Mouse (Mus musculus) hindbrain, embryonic 15.5 days (tissue): ENCODE results near the gene Azin2. TPM values are rescaled to one million over a fixed set of nuclear protein-coding genes. Genes with fewer than 3 reads are reported as not detected.
A peak's percentile ranks its signal among the peaks of the same experiment; 100 is the strongest.

ENCODE experiments used
- ATAC-seq: fragments of 200-750 bp; cut with Nextera tagmentation; 2 replicates; pipeline ENCODE4 v1.8.0; 2017; ENCODE audit warnings: low read depth, moderate number of reproducible peaks, moderate TSS enrichment; ENCODE audit not compliant: low FRiP score
- H3K27ac ChIP-seq: fragments of 300-500 bp; sonication (generic); replicated peaks from 2 replicates; pipeline ENCODE4 v1.5.1; 2015; ENCODE audit warnings: mild to moderate bottlenecking, inconsistent platforms
- H3K27me3 ChIP-seq: fragments of 300-500 bp; sonication (generic); 2 replicates; pipeline ENCODE4 v1.6.1; 2015; ENCODE audit warnings: control low read depth, inconsistent platforms
- H3K36me3 ChIP-seq: fragments of 300-500 bp; sonication (generic); 2 replicates; pipeline ENCODE4 v1.6.1; 2015; ENCODE audit warnings: control low read depth, inconsistent platforms
- H3K4me1 ChIP-seq: fragments of 300-500 bp; sonication (generic); replicated peaks from 2 replicates; pipeline ENCODE4 v1.6.1; 2015; ENCODE audit warnings: control low read depth, inconsistent platforms
- H3K4me2 ChIP-seq: fragments of 300-500 bp; sonication (generic); 2 replicates; pipeline ENCODE4 v1.6.1; 2015; ENCODE audit warnings: moderate library complexity, mild to moderate bottlenecking, inconsistent platforms
- H3K4me3 ChIP-seq: fragments of 300-500 bp; sonication (generic); 2 replicates; pipeline ENCODE4 v1.5.1; 2015; ENCODE audit warnings: mild to moderate bottlenecking, inconsistent platforms
- H3K9ac ChIP-seq: fragments of 300-500 bp; sonication (generic); 2 replicates; pipeline ENCODE4 v1.6.1; 2015; ENCODE audit warnings: inconsistent platforms
- H3K9me3 ChIP-seq: fragments of 300-500 bp; sonication (generic); 2 replicates; pipeline ENCODE4 v1.6.1; 2016; ENCODE audit warnings: control low read depth, inconsistent platforms
- WGBS: fragments of 180-500 bp; shearing (Covaris S2); methylation state at CpG from one replicate; pipeline ENCODE4 v1.1.7; 2015; 5-methylcytosine and 5-hydroxymethylcytosine counted together
- polyA plus RNA-seq: library from polyadenylated mRNA; unstranded; fragments of >200 nt; fragmentation: Nextera tagmentation; extraction: Ambion mirVana; gene quantifications from 2 replicates; pipeline ENCODE4 v1.2.1, GENCODE M21; 2015

Azin2 gene
- 17.3 and 21.9 TPM in 2 replicates for polyA plus RNA-seq

DNA sequence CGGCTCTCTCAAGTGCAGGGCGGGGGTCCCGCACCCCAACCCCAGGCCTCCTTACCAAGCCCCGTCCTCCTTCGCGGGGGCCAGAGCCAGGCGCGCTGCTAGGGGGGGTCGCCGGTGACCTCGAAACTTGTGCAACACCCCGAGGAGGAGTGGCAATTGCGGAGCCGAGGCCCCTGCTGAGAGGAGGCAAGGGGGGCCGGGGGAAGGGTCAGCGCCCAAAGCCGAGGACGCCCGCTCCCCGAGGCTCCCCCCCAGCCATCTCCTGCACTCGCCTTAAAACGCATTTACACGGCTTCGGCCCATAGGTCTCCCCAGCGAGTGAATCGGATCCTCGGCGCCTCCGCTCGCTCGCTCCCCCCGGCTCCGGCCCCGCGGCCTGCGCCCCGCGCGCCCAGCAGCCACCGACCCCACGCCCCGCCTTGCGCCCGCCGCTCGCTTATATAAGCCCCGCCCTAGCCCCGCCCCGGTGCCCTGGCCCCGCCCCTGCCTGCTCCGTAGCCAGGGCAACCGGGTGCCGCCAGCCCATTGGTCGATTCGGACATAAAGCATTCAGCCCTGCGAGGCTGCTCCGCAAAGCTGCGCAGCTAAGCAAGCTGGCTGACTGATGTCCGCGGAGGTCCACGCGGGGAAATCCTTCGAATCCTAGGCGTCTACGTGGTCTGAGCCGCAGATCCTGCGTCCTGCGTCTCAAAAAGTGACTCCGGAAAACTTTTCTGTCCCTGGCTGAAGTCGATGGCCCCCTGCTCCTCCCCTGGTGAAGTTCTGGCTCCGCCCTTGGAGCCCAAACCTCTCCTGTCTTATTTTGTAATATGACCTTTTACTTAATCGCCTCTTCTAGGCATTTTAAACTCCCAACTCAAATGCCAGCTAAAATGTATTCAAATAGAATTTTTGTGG, at the start of gene Azin2:
Gene Azin2, minus strand, starts transcription at position 414 of the 897 bp plus-strand sequence.
- WGBS, result under 1% methylated on average over 72 of the region's 72 CpGs
- Histone ChIP-seq H3K4me3 (peak within 1 kb of the TSS; percentile 85), H3K36me3 (no peaks in the 10 kb centered on the region), H3K9me3 (no peaks in the 10 kb centered on the region), H3K9ac (peak within 1 kb of the TSS; percentile 89), H3K4me2 (peak within 1 kb of the TSS; percentile 91), H3K27ac (peak within 1 kb of the TSS; percentile 68), H3K4me1 (peaks cover 57% of the 10 kb centered on the region), H3K27me3 (0 out of 2 replicates have a peak, but pooled peaks cover 3% of the 10 kb centered on the region)
- ATAC-seq, result peak; percentile 96

DNA sequence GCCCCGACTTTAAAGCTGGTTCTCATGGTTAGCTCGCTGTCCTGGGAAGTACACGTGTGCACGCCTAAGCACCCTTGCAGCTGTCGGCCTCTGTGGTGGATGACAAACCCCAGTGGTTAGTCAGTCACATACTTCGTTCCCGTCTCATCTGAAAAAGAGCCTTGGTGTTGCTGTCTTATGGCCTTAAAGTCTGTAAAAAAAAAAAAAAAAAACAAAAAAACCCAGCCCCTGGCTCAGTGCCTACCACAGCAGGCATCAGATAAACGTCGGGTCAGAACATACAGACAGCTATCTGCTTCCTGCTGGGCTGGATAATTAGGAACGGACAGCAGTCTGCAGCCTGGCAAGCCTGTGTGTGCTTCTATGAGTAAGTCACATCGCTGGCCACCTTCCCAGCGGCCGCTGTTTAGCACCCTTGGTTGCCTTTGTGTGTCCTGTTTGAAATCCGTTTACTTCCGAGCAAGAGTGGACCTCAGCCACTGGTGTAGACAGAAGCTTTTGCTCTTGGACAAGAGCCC, 49.4 kb upstream of the Azin2 start:
- peak overlapping the region; percentile 58 for H3K27ac ChIP-seq
- H3K36me3 ChIP-seq, result peaks cover 19% of the 10 kb centered on the region
- no peak overlapping the region for H3K4me3 ChIP-seq
- H3K27me3 ChIP-seq, result no peaks in the 10 kb centered on the region
- peaks cover 15% of the 10 kb centered on the region for H3K4me1 ChIP-seq
- no peak overlapping the region for H3K9ac ChIP-seq
- no peak overlapping the region for H3K4me2 ChIP-seq
- no peaks in the 10 kb centered on the region for H3K9me3 ChIP-seq
- peak; percentile 77 for ATAC-seq
- WGBS, result 37% methylated on average over 15 of the region's 15 CpGs

DNA sequence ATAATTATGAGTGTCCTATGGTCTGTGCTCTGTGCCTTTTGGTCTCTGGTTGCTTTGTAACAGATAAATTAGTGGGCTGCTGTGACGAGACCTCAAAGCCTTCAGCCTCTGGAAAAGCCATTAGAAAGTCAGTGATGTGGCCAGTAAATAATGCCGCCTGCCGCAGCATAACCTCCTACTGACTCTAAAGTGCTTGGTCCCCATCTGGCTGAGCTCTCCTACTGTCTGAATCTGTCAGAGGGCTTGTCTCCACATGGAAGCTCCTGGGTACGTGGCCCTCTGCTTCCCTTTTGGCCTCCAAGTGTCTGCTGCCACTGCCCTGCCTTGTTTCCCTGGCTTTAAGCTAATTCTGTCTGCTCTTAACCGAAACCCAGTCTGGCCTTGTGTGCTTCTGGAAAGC, 47.3 kb upstream of the Azin2 start:
- no peaks in the 10 kb centered on the region for H3K9me3 ChIP-seq
- no peak overlapping the region for H3K9ac ChIP-seq
- no peak for ATAC-seq
- no peak overlapping the region for H3K4me2 ChIP-seq
- peaks cover 12% of the 10 kb centered on the region for H3K4me1 ChIP-seq
- peaks cover 19% of the 10 kb centered on the region for H3K36me3 ChIP-seq
- 66% methylated on average over 5 of the region's 5 CpGs for WGBS
- H3K27ac ChIP-seq, result no peak overlapping the region
- H3K27me3 ChIP-seq, result no peaks in the 10 kb centered on the region
- no peak overlapping the region for H3K4me3 ChIP-seq

DNA sequence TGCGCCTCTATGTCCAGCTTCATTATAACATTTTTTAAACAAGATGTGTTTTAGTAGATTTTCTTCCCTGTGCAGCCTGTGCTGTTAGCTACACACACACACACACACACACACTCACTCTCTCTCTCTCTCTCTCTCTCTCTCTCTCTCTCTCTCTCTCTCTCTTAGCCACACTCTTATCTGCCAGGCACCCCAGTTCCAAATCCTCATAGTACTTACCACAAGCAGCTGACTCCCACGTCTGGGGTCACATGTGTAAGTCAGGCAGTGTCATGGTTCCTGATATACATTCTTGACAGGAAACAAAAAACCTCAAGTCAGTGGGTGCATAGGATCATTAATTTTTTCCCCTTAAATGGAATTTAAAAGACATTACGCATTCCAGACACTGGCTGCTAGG, 46.4 kb upstream of the Azin2 start:
- H3K4me1 ChIP-seq, result peaks cover 12% of the 10 kb centered on the region
- H3K27me3 ChIP-seq, result no peaks in the 10 kb centered on the region
- H3K9ac ChIP-seq, result no peak overlapping the region
- H3K9me3 ChIP-seq, result no peaks in the 10 kb centered on the region
- no peak for ATAC-seq
- H3K36me3 ChIP-seq, result peaks cover 22% of the 10 kb centered on the region
- H3K4me3 ChIP-seq, result no peak overlapping the region
- WGBS, result 85% methylated on average over 3 of the region's 3 CpGs
- H3K4me2 ChIP-seq, result no peak overlapping the region
- no peak overlapping the region for H3K27ac ChIP-seq

DNA sequence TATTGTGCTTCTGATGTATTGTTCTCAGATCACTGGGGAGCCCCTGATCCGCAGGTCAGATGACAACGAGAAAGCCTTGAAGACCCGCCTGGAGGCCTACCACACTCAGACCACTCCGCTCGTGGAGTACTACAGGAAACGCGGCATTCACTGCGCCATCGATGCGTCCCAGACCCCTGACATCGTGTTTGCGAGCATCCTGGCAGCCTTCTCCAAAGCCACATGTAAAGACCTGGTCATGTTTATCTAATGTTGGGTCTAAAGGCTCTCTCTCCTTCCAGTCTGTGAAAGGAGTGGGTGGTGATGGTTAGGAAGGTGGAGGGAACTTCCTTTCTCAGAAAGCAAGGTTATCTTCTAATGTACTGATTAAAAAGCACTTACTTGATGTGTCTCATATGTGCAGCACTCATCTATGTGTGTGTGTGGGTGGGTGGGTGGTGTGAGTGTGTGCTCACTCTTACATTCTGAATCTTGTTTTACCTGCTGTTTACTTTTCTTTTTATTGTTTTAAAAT, 45.8 kb upstream of the Azin2 start:
- no peak overlapping the region for H3K4me3 ChIP-seq
- no peak for ATAC-seq
- H3K9me3 ChIP-seq, result no peaks in the 10 kb centered on the region
- H3K4me2 ChIP-seq, result no peak overlapping the region
- H3K9ac ChIP-seq, result no peak overlapping the region
- peaks cover 12% of the 10 kb centered on the region for H3K4me1 ChIP-seq
- H3K36me3 ChIP-seq, result peaks cover 28% of the 10 kb centered on the region
- H3K27ac ChIP-seq, result no peak overlapping the region
- 84% methylated on average over 12 of the region's 12 CpGs for WGBS
- no peaks in the 10 kb centered on the region for H3K27me3 ChIP-seq

DNA sequence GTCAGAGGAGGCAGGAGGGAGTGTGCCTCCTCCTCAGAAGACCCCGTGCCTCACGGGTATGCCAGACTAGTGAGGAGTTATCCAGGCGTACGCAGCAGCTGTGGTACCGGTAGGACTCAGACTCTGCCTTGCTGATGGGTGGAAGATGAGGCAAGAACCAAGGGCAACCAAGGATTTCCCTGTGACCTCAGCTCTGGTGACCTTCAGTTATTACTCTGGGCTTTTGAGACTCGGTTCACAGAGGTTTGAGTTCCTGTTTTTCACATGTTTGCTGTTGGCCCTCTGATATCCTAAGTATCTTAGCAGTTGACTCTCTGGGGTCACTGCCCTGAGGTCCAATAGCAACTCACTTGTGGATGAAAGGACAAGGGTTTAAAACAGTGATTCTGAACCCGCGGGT, 41.5 kb upstream of the Azin2 start:
- peaks cover 47% of the 10 kb centered on the region for H3K36me3 ChIP-seq
- H3K4me2 ChIP-seq, result no peak overlapping the region
- no peaks in the 10 kb centered on the region for H3K4me1 ChIP-seq
- no peak for ATAC-seq
- no peak overlapping the region for H3K9ac ChIP-seq
- H3K4me3 ChIP-seq, result no peak overlapping the region
- 89% methylated on average over 8 of the region's 8 CpGs for WGBS
- H3K9me3 ChIP-seq, result no peaks in the 10 kb centered on the region
- no peak overlapping the region for H3K27ac ChIP-seq
- H3K27me3 ChIP-seq, result no peaks in the 10 kb centered on the region

DNA sequence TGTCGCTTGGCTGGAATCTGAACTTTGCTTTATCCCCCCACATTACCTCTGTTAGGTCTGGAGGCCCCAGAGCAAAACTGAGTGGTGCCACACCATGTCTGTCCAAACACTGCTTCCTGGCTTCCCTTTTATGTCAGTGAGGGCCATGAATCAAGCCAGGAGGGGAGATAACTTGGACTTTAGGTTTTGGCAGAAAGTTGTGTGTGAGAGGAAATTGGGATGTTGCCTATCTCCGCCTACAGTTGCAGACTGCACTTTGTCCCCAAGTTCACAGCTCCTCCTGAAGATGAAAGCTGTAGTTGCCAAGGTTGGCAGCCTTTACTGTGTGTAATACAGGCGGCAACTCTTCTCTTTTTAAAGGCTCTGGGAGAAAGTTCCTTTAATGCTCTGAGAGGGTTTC, 38.5 kb upstream of the Azin2 start:
- Histone ChIP-seq H3K4me1 (no peaks in the 10 kb centered on the region), H3K36me3 (peaks cover 35% of the 10 kb centered on the region), H3K4me3 (no peak overlapping the region), H3K9me3 (no peaks in the 10 kb centered on the region), H3K9ac (no peak overlapping the region), H3K27me3 (no peaks in the 10 kb centered on the region), H3K27ac (no peak overlapping the region), H3K4me2 (no peak overlapping the region)
- WGBS, result 92% methylated on average over 3 of the region's 3 CpGs
- no peak for ATAC-seq

DNA sequence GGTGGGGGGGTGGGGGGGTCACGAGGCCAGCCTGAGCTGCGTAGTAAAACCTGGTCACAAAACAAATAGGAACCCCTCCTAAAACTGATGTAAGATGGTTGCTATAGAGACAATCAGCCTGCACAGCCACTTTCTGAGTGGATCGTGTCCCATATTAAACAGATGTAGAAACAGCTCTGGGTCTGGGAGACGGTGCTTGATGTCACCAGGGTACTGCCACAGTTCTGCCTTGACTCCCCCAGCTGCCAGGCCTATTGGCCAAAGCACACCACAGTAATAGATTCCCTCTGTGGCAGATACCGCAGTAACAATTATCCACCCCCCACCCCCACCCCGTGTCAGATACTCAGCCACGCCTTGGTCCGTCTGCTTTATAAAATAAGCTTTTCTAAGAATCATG, 36.2 kb upstream of the Azin2 start:
- H3K9ac ChIP-seq, result no peak overlapping the region
- H3K9me3 ChIP-seq, result no peaks in the 10 kb centered on the region
- H3K27me3 ChIP-seq, result no peaks in the 10 kb centered on the region
- H3K4me2 ChIP-seq, result no peak overlapping the region
- no peak overlapping the region for H3K4me3 ChIP-seq
- ATAC-seq, result no peak
- peaks cover 14% of the 10 kb centered on the region for H3K4me1 ChIP-seq
- H3K27ac ChIP-seq, result no peak overlapping the region
- WGBS, result 82% methylated on average over 8 of the region's 8 CpGs
- H3K36me3 ChIP-seq, result peaks cover 29% of the 10 kb centered on the region

DNA sequence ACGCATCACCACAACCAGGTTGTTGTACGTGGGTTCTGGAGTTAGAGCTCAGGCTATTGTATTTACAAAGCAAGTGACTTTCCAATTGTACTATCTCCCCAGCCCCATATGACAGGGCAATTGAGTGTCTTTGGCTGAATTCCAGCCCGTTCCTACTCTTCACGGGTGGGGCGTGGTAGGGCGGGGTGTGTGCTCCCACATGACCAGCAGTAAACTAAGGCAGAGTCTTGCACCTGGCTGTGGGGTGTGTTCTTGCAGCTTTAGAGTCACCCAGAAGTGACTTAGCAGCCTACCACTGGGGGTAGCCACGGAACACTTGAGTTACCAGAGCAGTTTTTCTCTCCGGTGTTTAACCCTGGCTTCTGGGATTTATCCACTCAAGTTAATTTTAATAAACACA, 35.0 kb upstream of the Azin2 start:
- ATAC-seq, result no peak
- H3K4me2 ChIP-seq, result no peak overlapping the region
- WGBS, result 73% methylated on average over 8 of the region's 8 CpGs

DNA sequence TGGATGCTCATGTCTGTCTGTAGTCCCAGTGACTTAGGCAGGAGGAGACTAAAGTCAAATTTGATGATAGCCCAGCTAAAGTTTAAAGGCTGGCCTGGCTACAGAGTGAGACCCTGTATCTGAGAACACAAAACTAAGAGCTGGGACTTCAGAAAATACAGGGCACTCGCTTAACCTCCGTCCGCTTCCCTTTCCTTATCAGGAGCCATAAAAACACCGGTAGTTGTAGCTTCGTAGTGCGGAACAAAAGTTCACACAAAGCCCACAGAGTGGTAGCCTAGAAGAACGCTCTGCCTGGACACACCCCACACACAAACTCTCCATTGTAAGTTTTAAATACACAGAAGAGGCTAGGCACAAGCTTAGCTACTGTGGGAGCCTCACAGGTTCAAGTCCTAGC, 33.0 kb upstream of the Azin2 start:
- H3K4me3 ChIP-seq, result no peak overlapping the region
- H3K27me3 ChIP-seq, result no peaks in the 10 kb centered on the region
- H3K4me1 ChIP-seq, result peaks cover 14% of the 10 kb centered on the region
- no peaks in the 10 kb centered on the region for H3K9me3 ChIP-seq
- H3K4me2 ChIP-seq, result no peak overlapping the region
- ATAC-seq, result no peak
- no peak overlapping the region for H3K9ac ChIP-seq
- WGBS, result 86% methylated on average over 7 of the region's 7 CpGs
- no peak overlapping the region for H3K27ac ChIP-seq
- H3K36me3 ChIP-seq, result peaks cover 11% of the 10 kb centered on the region

More for the DNA sequence above, 35.0 kb upstream of the Azin2 start:
- Histone ChIP-seq H3K27me3 (no peaks in the 10 kb centered on the region), H3K9me3 (no peaks in the 10 kb centered on the region), H3K36me3 (peaks cover 25% of the 10 kb centered on the region), H3K4me1 (peaks cover 14% of the 10 kb centered on the region), H3K9ac (no peak overlapping the region), H3K4me3 (no peak overlapping the region), H3K27ac (no peak overlapping the region)

DNA sequence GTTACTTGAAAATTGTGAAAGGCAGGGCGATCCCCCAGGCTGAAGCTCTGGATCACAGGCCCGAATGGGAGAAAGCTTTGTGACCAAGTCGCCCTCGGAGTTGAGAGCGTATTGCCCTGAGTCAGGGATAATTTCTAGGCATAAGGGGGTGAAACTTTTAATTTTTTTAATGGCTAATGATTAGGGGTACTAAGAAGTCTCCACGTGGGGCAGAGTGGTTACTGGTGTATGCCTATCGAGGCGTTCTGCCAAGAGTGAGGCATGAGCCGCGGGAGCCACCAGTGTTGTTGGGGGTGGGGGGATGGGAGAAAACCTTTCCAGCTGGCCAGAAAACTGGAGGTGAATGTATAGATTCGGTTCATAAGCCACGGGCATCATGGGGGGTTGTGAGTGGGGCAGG, 31.4 kb upstream of the Azin2 start:
- peak overlapping the region; percentile 81 for H3K27ac ChIP-seq
- ATAC-seq, result no peak
- no peaks in the 10 kb centered on the region for H3K9me3 ChIP-seq
- WGBS, result 3% methylated on average over 12 of the region's 12 CpGs
- peaks cover 14% of the 10 kb centered on the region for H3K4me1 ChIP-seq
- no peaks in the 10 kb centered on the region for H3K36me3 ChIP-seq
- no peaks in the 10 kb centered on the region for H3K27me3 ChIP-seq
- H3K4me3 ChIP-seq, result peak overlapping the region; percentile 87
- H3K9ac ChIP-seq, result peak overlapping the region; percentile 74
- peak overlapping the region; percentile 73 for H3K4me2 ChIP-seq

DNA sequence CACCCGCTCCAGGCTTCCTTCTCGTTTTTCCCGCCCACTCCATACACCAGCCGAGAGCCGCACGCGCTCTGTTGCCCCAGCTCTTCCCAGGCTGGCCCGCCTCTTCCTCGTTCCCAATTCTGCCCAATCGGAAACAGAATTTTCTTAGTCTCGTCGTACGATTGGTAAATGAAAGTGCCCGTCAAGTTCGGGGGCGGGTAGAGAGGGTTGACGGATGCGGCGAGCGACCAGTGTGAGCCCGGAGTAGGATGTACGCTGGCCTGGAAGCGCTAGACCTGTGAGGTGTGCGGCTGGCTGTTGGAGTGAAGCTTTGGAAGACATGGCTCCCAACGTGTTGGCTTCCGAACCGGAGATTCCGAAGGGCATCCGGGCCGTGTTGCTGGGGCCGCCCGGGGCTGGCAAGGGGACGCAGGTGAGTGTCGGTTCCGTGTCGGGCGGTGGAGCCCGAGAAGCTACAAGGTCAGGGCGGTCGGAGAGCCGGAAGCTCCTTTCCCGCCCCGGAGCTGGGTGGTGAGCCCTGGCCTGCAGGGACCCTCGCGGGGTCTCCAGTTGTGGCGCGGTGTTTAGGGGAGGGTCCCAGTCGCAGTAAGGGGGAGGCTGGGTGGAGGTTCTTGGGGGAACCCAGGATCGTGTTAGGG, 30.9 kb upstream of the Azin2 start:
- whole genome bisulfite sequencing, result under 1% methylated on average over 49 of the region's 49 CpGs
- H3K4me1 ChIP-seq, result peaks cover 14% of the 10 kb centered on the region
- ATAC-seq, result peak; percentile 100
- H3K27me3 ChIP-seq, result no peaks in the 10 kb centered on the region
- no peaks in the 10 kb centered on the region for H3K9me3 ChIP-seq
- H3K27ac ChIP-seq, result peak overlapping the region; percentile 81
- H3K4me2 ChIP-seq, result peak overlapping the region; percentile 73
- peak overlapping the region; percentile 74 for H3K9ac ChIP-seq
- peak overlapping the region; percentile 87 for H3K4me3 ChIP-seq
- H3K36me3 ChIP-seq, result no peaks in the 10 kb centered on the region
